In genomic region chr13:97240279-97240964, GRCm38 (mm10) we compare ENCODE assay signal across 8 mouse cellular contexts. TPM values are rescaled to one million over a fixed set of nuclear protein-coding genes. Genes with fewer than 3 reads are reported as not detected.
DNase-seq lines count a peak whose midpoint lies in the region; ATAC-seq and TF ChIP-seq lines count a peak whose summit lies in the region.

No protein-coding gene starts in this region.

- DNase-seq in brain, embryonic 14.5 days (ENCODE audit: low read depth), result peak; percentile 95
- peak; percentile 81 to 84 for DNase-seq in heart, postnatal 10 days
- DNase-seq in kidney, postnatal 4 days, result peak; percentile 81 to 89
- peak; percentile 79 for DNase-seq in ovary, adult 18-20 months (ENCODE audit: low spot score)
- peak; percentile 63 for DNase-seq in thymus, postnatal 25 days

- H3K27ac ChIP-seq in forebrain, embryonic 12.5 days, result peak overlapping the region; percentile 99
- H3K27ac ChIP-seq in lung, embryonic 16.5 days (ENCODE audit: low read length), result peak overlapping the region; percentile 97

- no peaks in the 10 kb centered on the region for H3K9me3 ChIP-seq in forebrain, embryonic 12.5 days
- no peaks in the 10 kb centered on the region for H3K9me3 ChIP-seq in lung, embryonic 16.5 days (ENCODE audit: control insufficient read depth, low read length)

- under 1% methylated on average over 36 of the region's 36 CpGs for WGBS in forebrain, embryonic 12.5 days
- 0% methylated on average over 34 of the region's 36 CpGs for WGBS in lung, embryonic 16.5 days

- peak overlapping the region; percentile 71 for H3K4me2 ChIP-seq in forebrain, embryonic 12.5 days
- H3K4me2 ChIP-seq in lung, embryonic 16.5 days (ENCODE audit: low read depth, low read length), result peak overlapping the region; percentile 79

- peak; percentile 6 for ATAC-seq in CD4-positive, CD25-positive, alpha-beta regulatory T cell, adult 4 months
- peak; percentile 59 for ATAC-seq in forebrain, embryonic 12.5 days (ENCODE audit: low FRiP score)
- peak; percentile 72 for ATAC-seq in lung, embryonic 16.5 days (ENCODE audit: low read depth)

- H3K9ac ChIP-seq in forebrain, embryonic 12.5 days, result peak overlapping the region; percentile 98
- peak overlapping the region; percentile 84 for H3K9ac ChIP-seq in lung, embryonic 16.5 days (ENCODE audit: low read length)

- TF ChIP-seq CTCF in brain, embryonic 14.5 days (IDR thresholded peaks at IDR 0.05; ENCODE audit: borderline replicate concordance, extremely low read depth, insufficient read depth, insufficient read length), result peak; percentile 56; the same call in 1 of the 2 replicates

- H3K27me3 ChIP-seq in forebrain, embryonic 12.5 days, result no peaks in the 10 kb centered on the region
- H3K27me3 ChIP-seq in lung, embryonic 16.5 days (ENCODE audit: control insufficient read depth, insufficient read depth, low read depth, low read length), result no peaks in the 10 kb centered on the region

- TF ChIP-seq POLR2A in brain, embryonic 14.5 days (IDR thresholded peaks at IDR 0.05; ENCODE audit: borderline replicate concordance, extremely low read depth, insufficient read depth, insufficient read length, poor library complexity, severe bottlenecking), result no peak; the same call in 1 of the 2 replicates

- H3K4me1 ChIP-seq in forebrain, embryonic 12.5 days, result peaks cover 68% of the 10 kb centered on the region
- peaks cover 46% of the 10 kb centered on the region for H3K4me1 ChIP-seq in lung, embryonic 16.5 days (replicated peaks; ENCODE audit: control insufficient read depth, insufficient read depth, low read length)

- peak overlapping the region; percentile 91 for H3K4me3 ChIP-seq in forebrain, embryonic 12.5 days (replicated peaks)
- H3K4me3 ChIP-seq in lung, embryonic 16.5 days (ENCODE audit: low read length), result peak overlapping the region; percentile 85

- H3K36me3 ChIP-seq in forebrain, embryonic 12.5 days (replicated peaks), result peaks cover 6% of the 10 kb centered on the region
- H3K36me3 ChIP-seq in lung, embryonic 16.5 days (ENCODE audit: control insufficient read depth, insufficient read depth, low read length), result peaks cover 3% of the 10 kb centered on the region

- intact Hi-C loops in heart, postnatal 10 days (cut with DNase I), result loop anchor here (2.0 to 5.0 kb wide), 6 partner anchors 54 to 617 kb away; no protein-coding TSS in a partner anchor

RNA-seq across cellular contexts. Expression of gene Enc1, which starts 0.5 kb away (rescaled TPM):
- 1 to 10 TPM; 2.8 to 3.5 TPM for polyA plus RNA-seq in CD4-positive, CD25-positive, alpha-beta regulatory T cell, adult 4 months (2017; shearing (Covaris generic))
- 249 and 303 TPM in 2 replicates for polyA plus RNA-seq in brain, embryonic 14.5 days (2012; rRNA removed)
- 23.9 and 26.9 TPM in 2 replicates for polyA plus RNA-seq in forebrain, embryonic 12.5 days (2016; fragmentation: Nextera tagmentation; extraction: Ambion mirVana)
- 10 to 100 TPM; 11.8 to 16.2 TPM for total RNA-seq in heart, postnatal 10 days (2021)
- polyA plus RNA-seq in lung, embryonic 16.5 days (2015; fragmentation: Nextera tagmentation; extraction: Ambion mirVana), result 10.3 and 11.1 TPM in 2 replicates

RNA-seq across cellular contexts. Expression of gene Hexb, which starts 42.3 kb away (rescaled TPM):
- 10 to 100 TPM; 65.3 to 71.7 TPM for polyA plus RNA-seq in CD4-positive, CD25-positive, alpha-beta regulatory T cell, adult 4 months (2017; shearing (Covaris generic))
- polyA plus RNA-seq in brain, embryonic 14.5 days (2012; rRNA removed), result 25.8 and 28.2 TPM in 2 replicates
- 18.4 and 20.6 TPM in 2 replicates for polyA plus RNA-seq in forebrain, embryonic 12.5 days (2016; fragmentation: Nextera tagmentation; extraction: Ambion mirVana)
- total RNA-seq in heart, postnatal 10 days (2021), result 10 to 100 TPM; 24.3 to 29.8 TPM
- polyA plus RNA-seq in lung, embryonic 16.5 days (2015; fragmentation: Nextera tagmentation; extraction: Ambion mirVana), result 34.2 and 36.2 TPM in 2 replicates

Comparison
In these comparisons a context has a peak if more than half of its experiments do, and no peak if none do; other contexts are left out.
1. Peak in every context shown above with its lines: DNase-seq, ATAC-seq, H3K4me3 ChIP-seq and H3K27ac ChIP-seq.
2. ATAC-seq: peak in every context shown above with its lines; median percentile 72 in lung, embryonic 16.5 days; 59 in forebrain, embryonic 12.5 days; 6 in CD4-positive, CD25-positive, alpha-beta regulatory T cell, adult 4 months.